Mouse (Mus musculus) ES-E14 (cell line): Measurements from ENCODE around the gene Stk24.

Experiments used
- CHD2 ChIP-seq: IDR thresholded peaks from 2 replicates; pipeline ENCODE4 v1.6.1; 2014; ENCODE audit warnings: mild to moderate bottlenecking, low read depth, low read length, inconsistent platforms
- MAFK ChIP-seq: IDR thresholded peaks from 2 replicates; pipeline ENCODE4 v1.6.1; 2014; ENCODE audit warnings: mild to moderate bottlenecking, low read depth, low read length, inconsistent platforms; ENCODE audit not compliant: insufficient read depth
- ZNF384 ChIP-seq: IDR thresholded peaks from 2 replicates; pipeline ENCODE4 v1.6.1; 2012; ENCODE audit warnings: low read depth, low read length, inconsistent platforms

DNA sequence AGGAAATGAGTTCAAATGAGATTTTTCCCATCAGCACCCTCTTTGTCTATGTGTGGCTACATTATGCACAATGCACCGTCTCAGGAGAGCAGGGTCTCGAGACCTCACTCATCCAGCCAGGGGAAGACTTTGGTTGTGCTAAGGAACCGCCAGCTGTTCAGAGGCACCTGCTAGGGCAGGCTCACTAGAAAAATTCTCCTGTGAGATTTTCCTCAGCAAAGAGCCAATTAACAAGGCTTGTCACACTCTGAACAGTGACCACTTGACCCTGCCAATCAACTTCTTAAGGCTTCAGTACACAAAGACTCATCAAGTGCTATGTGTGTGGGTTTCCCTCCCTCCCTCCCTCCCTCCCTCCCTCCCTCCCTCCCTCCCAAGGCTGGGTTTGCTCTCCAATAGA is 4.0 kb upstream of the Stk24 start:
- TF ChIP-seq ZNF384 (no peak), MAFK (no peak), CHD2 (no peak)
